Comparison of ENCODE assay signal across 24 mouse cellular contexts in genomic region chr5:99994166-99994565, GRCm38 (mm10). TPM values are rescaled to one million over a fixed set of nuclear protein-coding genes. Genes with fewer than 3 reads are reported as not detected.
DNase-seq lines count a peak whose midpoint lies in the region; ATAC-seq lines count a peak whose summit lies in the region.
"Had no signal": no experiment of that assay in that cellular context is flagged by ENCODE, and none has a peak within 500 bp of the region (broad histone marks: within the 10 kb centered on the region; RNA-seq: fewer than 3 reads in every experiment).

No protein-coding gene starts in this region.

- 0 out of 2 replicates have a peak, but pooled peaks cover 4% of the 10 kb centered on the region for H3K9me3 ChIP-seq in kidney, embryonic 16.5 days (ENCODE audit: low read length)
- H3K9me3 ChIP-seq in liver, embryonic 12.5 days (replicated peaks) = no peaks in the 10 kb centered on the region
- H3K9me3 ChIP-seq: G1E; hindbrain, embryonic 12.5 days had no signal

- peak; percentile 48 for DNase-seq in adrenal gland, adult 2 months
- no peak for DNase-seq in adrenal gland, postnatal 4 days (ENCODE audit: low spot score in 2 of 2)
- peak; percentile 77 for DNase-seq in kidney, adult 9 months
- DNase-seq in yolk sac, embryonic 10.5 days (ENCODE audit: low spot score) = peak; percentile 71
- no peak for DNase-seq in gastrocnemius, postnatal 4 days (ENCODE audit: low spot score in 2 of 2)
- no peak for DNase-seq in urinary bladder, adult 18-20 months (ENCODE audit: low spot score in 2 of 2)
- DNase-seq: cerebellum, adult 11-12 months; forebrain, postnatal 0 days; gastrocnemius, adult 2 months; heart, adult 2 months; heart, postnatal 10 days; layer of hippocampus, adult 9-11 months; retina, postnatal 1 day; thymus, adult 18-20 months had no signal

- no peaks in the 10 kb centered on the region for H3K4me1 ChIP-seq in kidney, embryonic 16.5 days (ENCODE audit: insufficient read depth, low read length)
- H3K4me1 ChIP-seq in liver, embryonic 12.5 days = no peaks in the 10 kb centered on the region
- H3K4me1 ChIP-seq: hindbrain, embryonic 12.5 days; limb, embryonic 12.5 days had no signal

- H3K27ac ChIP-seq in kidney, embryonic 16.5 days (ENCODE audit: low read length) = no peak overlapping the region
- H3K27ac ChIP-seq in liver, embryonic 12.5 days = no peak overlapping the region
- H3K27ac ChIP-seq: gastrocnemius, adult 2 months; heart, adult 2 months; hindbrain, embryonic 12.5 days; limb, embryonic 12.5 days had no signal

- 66% methylated on average over 3 of the region's 3 CpGs for WGBS in kidney, embryonic 16.5 days
- WGBS in liver, embryonic 12.5 days (ENCODE audit: insufficient replicate concordance) = 65% methylated on average over 3 of the region's 3 CpGs

- no peak overlapping the region for H3K4me3 ChIP-seq in kidney, embryonic 16.5 days (ENCODE audit: low read length)
- no peak overlapping the region for H3K4me3 ChIP-seq in liver, embryonic 12.5 days
- H3K4me3 ChIP-seq: erythroblast, embryonic 14.5 days; gastrocnemius, adult 2 months; heart, adult 2 months; hindbrain, embryonic 12.5 days; limb, embryonic 12.5 days had no signal

- no peak overlapping the region for H3K4me2 ChIP-seq in kidney, embryonic 16.5 days (replicated peaks; ENCODE audit: low read depth, low read length)
- H3K4me2 ChIP-seq in liver, embryonic 12.5 days = no peak overlapping the region
- H3K4me2 ChIP-seq: hindbrain, embryonic 12.5 days; limb, embryonic 12.5 days had no signal

- H3K27me3 ChIP-seq in kidney, embryonic 16.5 days (ENCODE audit: insufficient read depth, low read length) = no peaks in the 10 kb centered on the region
- no peaks in the 10 kb centered on the region; the same call in 1 of the 2 replicates for H3K27me3 ChIP-seq in liver, embryonic 12.5 days (replicated peaks)
- H3K27me3 ChIP-seq: hindbrain, embryonic 12.5 days; limb, embryonic 12.5 days had no signal

- H3K36me3 ChIP-seq in kidney, embryonic 16.5 days (ENCODE audit: insufficient read depth, low read length) = no peaks in the 10 kb centered on the region
- H3K36me3 ChIP-seq in liver, embryonic 12.5 days = no peaks in the 10 kb centered on the region
- H3K36me3 ChIP-seq: G1E; hindbrain, embryonic 12.5 days; limb, embryonic 12.5 days had no signal

- no peak overlapping the region for H3K9ac ChIP-seq in kidney, embryonic 16.5 days (replicated peaks; ENCODE audit: low read length)
- no peak overlapping the region for H3K9ac ChIP-seq in liver, embryonic 12.5 days
- H3K9ac ChIP-seq: forebrain, postnatal 0 days; hindbrain, embryonic 12.5 days; limb, embryonic 12.5 days had no signal

- no peak for ATAC-seq in kidney, embryonic 16.5 days (ENCODE audit: low FRiP score, low TSS enrichment)
- peak; percentile 47; the same call in 1 of the 2 replicates for ATAC-seq in liver, embryonic 12.5 days
- ATAC-seq: CD4-positive, CD25-positive, alpha-beta regulatory T cell, adult 4 months; forebrain, postnatal 0 days; inflammation-experienced regulatory T-cells, adult 6 months; lung, postnatal 0 days; midbrain, embryonic 16.5 days had no signal

RNA-seq across cellular contexts. Expression of gene 4930524J08Rik, which starts 15.3 kb away (rescaled TPM):
- 1 to 10 TPM in 1 of 2 experiments, under 1 TPM in 1; 0.86 to 1.8 TPM for total RNA-seq in adrenal gland, adult 2 months (2021)
- polyA plus RNA-seq in adrenal gland, adult 2 months (2012; rRNA removed) = 2.9 and 4.8 TPM in 2 replicates
- total RNA-seq in adrenal gland, postnatal 4 days (2021) = 1 to 10 TPM; 4.1 to 6.4 TPM
- polyA plus RNA-seq in kidney, embryonic 16.5 days (2015; fragmentation: Nextera tagmentation; extraction: Ambion mirVana) = 1.5 and 2.0 TPM in 2 replicates
- polyA plus RNA-seq in liver, embryonic 12.5 days (2016; fragmentation: Nextera tagmentation; extraction: Ambion mirVana) = 0.71 and 2.0 TPM in 2 replicates
- 1 to 10 TPM; 2.6 to 2.8 TPM for total RNA-seq in gastrocnemius, postnatal 4 days (2021)
- polyA plus RNA-seq: CD4-positive, CD25-positive, alpha-beta regulatory T cell, adult 4 months; inflammation-experienced regulatory T-cells, adult 6 months had no signal

RNA-seq across cellular contexts. Expression of gene Hnrnpd, which starts 15.4 kb away (rescaled TPM):
- 100 to 1,000 TPM in 1 of 2 experiments, 10 to 100 TPM in 1; 82.6 to 161 TPM for total RNA-seq in adrenal gland, adult 2 months (2021)
- polyA plus RNA-seq in adrenal gland, adult 2 months (2012; rRNA removed) = 50.5 and 52.5 TPM in 2 replicates
- 100 to 1,000 TPM; 340 to 341 TPM for total RNA-seq in adrenal gland, postnatal 4 days (2021)
- 57.2 and 84.8 TPM in 2 replicates for polyA plus RNA-seq in kidney, embryonic 16.5 days (2015; fragmentation: Nextera tagmentation; extraction: Ambion mirVana)
- 245 and 254 TPM in 2 replicates for polyA plus RNA-seq in liver, embryonic 12.5 days (2016; fragmentation: Nextera tagmentation; extraction: Ambion mirVana)
- 100 to 1,000 TPM; 214 to 238 TPM for total RNA-seq in gastrocnemius, postnatal 4 days (2021)

RNA-seq across cellular contexts. Expression of gene Hnrnpdl, which starts 45.3 kb away (rescaled TPM):
- 100 to 1,000 TPM; 100 to 114 TPM for total RNA-seq in adrenal gland, adult 2 months (2021)
- 70.4 and 79.3 TPM in 2 replicates for polyA plus RNA-seq in adrenal gland, adult 2 months (2012; rRNA removed)
- 100 to 1,000 TPM; 223 to 234 TPM for total RNA-seq in adrenal gland, postnatal 4 days (2021)
- 153 and 162 TPM in 2 replicates for polyA plus RNA-seq in kidney, embryonic 16.5 days (2015; fragmentation: Nextera tagmentation; extraction: Ambion mirVana)
- polyA plus RNA-seq in liver, embryonic 12.5 days (2016; fragmentation: Nextera tagmentation; extraction: Ambion mirVana) = 88.2 and 90.9 TPM in 2 replicates
- 100 to 1,000 TPM; 116 to 132 TPM for total RNA-seq in gastrocnemius, postnatal 4 days (2021)

RNA-seq across cellular contexts. Expression of gene Enoph1, which starts 45.6 kb away (rescaled TPM):
- total RNA-seq in adrenal gland, adult 2 months (2021) = 10 to 100 TPM; 26.5 to 35.8 TPM
- 54.3 and 58.6 TPM in 2 replicates for polyA plus RNA-seq in adrenal gland, adult 2 months (2012; rRNA removed)
- 10 to 100 TPM; 41.5 to 42.1 TPM for total RNA-seq in adrenal gland, postnatal 4 days (2021)
- polyA plus RNA-seq in kidney, embryonic 16.5 days (2015; fragmentation: Nextera tagmentation; extraction: Ambion mirVana) = 47.7 and 52.1 TPM in 2 replicates
- polyA plus RNA-seq in liver, embryonic 12.5 days (2016; fragmentation: Nextera tagmentation; extraction: Ambion mirVana) = 30.7 and 33.8 TPM in 2 replicates
- total RNA-seq in gastrocnemius, postnatal 4 days (2021) = 10 to 100 TPM; 13.9 to 14.7 TPM

Comparison
In these comparisons a context has a peak if more than half of its experiments do, and no peak if none do; other contexts are left out.
1. DNase-seq: peak in adrenal gland, adult 2 months (single experiment), kidney, adult 9 months (single experiment) and yolk sac, embryonic 10.5 days (single experiment); none in adrenal gland, postnatal 4 days (0 of 2), gastrocnemius, postnatal 4 days (0 of 2) and urinary bladder, adult 18-20 months (0 of 2).